Mouse (Mus musculus): ENCODE measurements around the gene Sh3rf1. TPM values are rescaled to one million over a fixed set of nuclear protein-coding genes. Genes with fewer than 3 reads are reported as not detected.

Sh3rf1 gene
- total RNA-seq, 2 experiments from 2014 or later = 0.14 to 1.8 TPM

- no peak for ATAC-seq (replicated peaks; ENCODE audit: low FRiP score, low TSS enrichment, poor library complexity, severe bottlenecking)
Observed at GRCm38 (mm10) chr8:61279030-61279429, 55.4 kb downstream of the Sh3rf1 start.

DNA sequence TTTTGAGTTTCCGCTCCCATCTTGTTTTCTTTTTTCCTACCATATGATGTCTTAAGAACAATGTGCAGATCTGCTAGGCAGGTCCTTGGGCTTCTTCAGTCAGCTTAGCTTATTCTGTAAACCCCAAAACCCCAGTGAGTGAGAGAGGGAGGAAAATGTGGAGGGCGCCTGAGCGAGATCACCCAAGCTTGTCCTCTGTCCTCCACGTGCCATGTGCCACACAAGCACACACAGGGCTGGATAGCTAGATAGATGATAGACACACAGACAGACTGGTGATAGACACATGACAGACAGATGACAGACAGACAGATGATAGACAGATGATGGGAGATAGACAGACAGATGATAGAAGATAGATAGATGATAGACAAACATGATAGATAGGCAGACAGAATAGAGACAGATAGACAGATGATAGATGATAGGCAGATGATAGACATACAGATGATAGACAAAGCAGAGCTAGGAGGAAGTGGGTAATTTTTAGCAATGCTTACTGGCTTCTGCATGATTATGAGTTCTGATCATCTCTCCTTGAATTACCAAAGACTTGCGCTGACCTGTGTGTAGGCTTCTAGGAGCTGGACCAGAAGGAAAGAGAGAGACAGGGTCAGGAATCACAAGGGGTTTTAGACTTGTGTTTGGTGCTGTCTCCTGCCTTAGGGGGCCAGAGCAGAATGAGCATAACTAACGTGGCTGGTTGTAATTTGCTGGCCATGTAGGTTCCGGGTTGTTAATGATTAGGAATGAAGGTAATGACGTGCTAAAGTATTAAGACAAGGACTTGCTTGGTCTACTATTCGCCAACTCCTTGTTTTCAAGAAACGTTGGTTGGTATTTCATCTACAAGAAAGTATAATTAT, 58.9 kb downstream of the Sh3rf1 start:
- ATAC-seq (replicated peaks; ENCODE audit: low FRiP score, low TSS enrichment, poor library complexity, severe bottlenecking) = no peak

DNA sequence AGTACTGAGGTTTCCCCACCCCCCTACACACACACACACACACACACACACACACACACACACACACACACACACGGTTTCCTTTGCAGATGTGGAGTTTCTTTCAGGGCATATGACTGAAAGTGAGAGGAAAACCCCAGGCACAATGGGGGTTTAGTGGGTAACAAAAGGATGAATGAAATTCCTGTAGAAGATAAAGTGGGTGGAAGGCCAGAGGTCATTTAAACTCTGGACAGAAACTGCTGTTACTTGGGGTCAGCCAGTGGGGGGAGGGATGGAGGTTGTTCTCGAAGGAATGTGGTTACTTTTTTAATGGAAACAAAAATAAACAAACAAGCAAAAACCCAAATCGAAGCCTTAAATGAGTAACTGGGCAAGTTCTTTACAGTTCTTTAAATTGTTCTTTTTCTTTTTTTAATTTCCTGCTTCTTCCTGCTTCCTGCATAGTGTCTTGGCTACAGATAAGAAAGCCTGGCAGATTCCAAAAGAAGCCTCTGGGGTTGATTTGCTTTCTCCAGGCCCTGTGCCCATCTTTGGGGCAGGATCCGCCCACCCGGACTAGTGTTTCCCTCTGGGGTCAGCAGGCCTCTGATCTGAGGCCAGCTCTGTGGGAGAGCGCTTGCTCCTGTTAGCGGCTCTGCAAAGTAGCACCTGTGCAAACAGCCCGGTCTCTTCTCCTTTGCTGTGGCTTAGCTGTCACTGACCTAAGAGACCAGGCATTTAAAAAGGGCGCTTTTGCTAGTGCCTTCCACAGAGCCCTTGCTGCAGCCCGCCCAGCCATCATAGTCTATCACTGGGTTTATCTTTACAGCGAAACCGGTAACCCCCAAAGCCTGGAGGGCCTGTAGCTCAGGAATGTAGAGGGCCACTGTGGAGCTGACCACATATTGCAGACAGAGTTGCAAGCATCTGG, 59.8 kb downstream of the Sh3rf1 start:
- ATAC-seq (replicated peaks; ENCODE audit: low FRiP score, low TSS enrichment, poor library complexity, severe bottlenecking) = no peak

DNA sequence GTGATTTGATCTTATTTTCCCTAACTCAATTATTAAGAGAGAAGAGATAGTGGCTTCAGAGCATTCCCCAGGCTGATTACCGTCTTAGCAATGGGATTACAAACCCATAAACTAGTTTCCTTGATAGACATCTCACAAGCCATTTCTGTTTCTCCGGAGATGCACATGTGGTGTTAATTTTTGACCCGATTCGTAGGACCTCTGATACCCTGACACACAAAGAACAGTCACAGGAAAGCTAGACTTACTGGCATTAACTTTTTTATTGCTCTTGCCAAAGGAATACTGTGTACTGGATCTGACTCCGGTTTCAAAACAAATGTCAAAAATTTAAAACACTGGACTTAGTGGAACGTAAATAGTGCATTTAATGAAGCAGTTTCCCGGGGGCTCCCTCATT, 62.2 kb downstream of the Sh3rf1 start:
- ATAC-seq (replicated peaks; ENCODE audit: low FRiP score, low TSS enrichment, poor library complexity, severe bottlenecking) = no peak

- ATAC-seq (replicated peaks; ENCODE audit: low FRiP score, low TSS enrichment, poor library complexity, severe bottlenecking) = no peak
Observed at GRCm38 (mm10) chr8:61286394-61286793, 62.7 kb downstream of the Sh3rf1 start.

DNA sequence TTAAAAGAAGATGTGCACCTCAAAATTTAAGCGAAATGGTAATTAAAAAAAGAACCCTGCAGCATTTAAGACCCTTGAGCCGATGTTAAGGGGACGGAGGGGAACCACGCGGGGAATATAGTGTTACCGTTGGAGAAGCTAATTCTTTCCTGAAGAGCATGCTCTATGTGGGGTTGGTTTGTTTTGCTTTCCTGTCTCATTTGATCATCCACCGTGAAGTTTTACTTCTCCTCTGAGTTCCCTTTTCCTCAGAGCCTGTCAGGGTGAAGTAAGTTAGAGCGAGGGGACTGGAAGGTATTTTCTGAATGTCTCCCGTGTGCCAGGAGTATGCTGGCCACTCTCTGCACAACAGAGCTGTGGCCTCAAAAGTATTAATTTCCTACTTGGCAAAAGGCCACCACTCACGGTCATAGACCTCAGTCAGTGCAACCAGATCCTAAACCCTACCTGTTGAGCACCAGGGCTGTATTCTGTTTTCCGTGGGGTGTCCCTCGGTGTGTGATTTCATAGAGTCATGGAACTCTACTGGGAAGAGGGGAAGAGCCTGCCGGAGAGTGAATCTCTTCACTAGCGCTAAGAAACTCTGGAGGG, 63.2 kb downstream of the Sh3rf1 start:
- ATAC-seq (replicated peaks; ENCODE audit: low FRiP score, low TSS enrichment, poor library complexity, severe bottlenecking) = no peak

DNA sequence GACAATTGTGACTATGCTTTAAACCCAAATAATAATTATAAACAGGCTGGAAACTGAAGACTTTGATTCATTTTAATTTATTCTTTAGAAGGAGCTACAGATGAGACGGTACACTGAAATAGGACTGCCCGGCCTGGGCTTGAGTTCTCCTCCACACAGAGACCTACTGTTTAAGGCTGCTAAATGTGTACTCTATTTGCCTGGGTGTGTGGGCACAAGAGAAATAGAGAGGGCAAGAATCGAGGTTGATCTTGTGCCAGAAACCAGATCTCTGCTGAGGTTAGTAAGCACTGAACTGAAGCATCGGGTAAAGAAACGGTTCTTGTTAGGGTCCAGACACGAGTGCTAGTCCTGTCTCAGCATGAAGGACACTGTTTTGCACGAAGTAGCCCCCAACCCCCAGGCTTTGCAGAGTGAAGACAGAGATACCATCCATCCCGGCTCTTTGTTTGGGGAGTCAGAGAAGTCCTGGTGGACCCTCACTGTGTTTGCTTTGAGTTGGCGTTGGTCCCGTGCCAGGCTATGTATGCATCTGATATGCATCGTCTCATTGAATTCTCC, 64.4 kb downstream of the Sh3rf1 start:
- no peak for ATAC-seq (replicated peaks; ENCODE audit: low FRiP score, low TSS enrichment, poor library complexity, severe bottlenecking)

DNA sequence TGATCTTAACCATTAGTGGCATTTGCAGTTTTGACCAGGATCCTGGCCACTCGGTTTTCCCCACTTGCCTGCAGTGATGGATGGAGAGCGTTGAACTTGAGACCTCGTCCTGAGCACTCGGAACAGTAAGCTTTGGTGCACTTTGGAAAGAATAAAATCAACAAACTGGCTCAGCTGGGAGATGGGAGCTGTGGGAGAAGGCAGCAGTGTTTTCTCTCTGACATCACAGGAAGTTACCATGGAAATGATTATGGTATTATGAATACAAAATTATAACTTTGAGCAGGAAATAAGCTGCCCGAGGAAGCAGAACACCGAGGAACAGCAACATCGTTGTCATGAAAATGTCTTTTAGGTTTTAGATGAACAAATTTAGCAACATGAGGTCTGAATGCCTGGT, 65.0 kb downstream of the Sh3rf1 start:
- ATAC-seq (replicated peaks; ENCODE audit: low FRiP score, low TSS enrichment, poor library complexity, severe bottlenecking) = no peak

GRCm38 (mm10) chr8:61295040-61295439, 71.4 kb downstream of the Sh3rf1 start:
- no peak for ATAC-seq (replicated peaks; ENCODE audit: low FRiP score, low TSS enrichment, poor library complexity, severe bottlenecking)

DNA sequence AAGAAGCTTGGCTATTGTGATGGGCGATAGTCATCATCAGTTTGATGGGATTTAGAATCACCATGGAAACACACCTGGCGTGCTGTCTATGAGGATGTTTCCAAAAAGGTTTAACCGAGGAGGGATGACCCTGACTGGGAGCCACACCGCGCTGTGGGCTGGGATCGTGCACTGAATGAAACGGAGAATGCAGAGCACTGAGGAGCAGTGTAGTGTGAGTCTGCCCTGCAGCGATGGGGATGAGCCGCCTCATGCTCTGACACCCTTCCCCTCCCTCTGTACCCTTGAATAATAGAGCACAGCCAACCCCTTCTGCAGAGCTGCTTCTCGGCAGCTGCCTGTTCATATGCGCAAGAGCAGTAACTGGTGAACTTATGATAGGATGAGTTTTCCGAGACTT, 71.8 kb downstream of the Sh3rf1 start:
- ATAC-seq (replicated peaks; ENCODE audit: low FRiP score, low TSS enrichment, poor library complexity, severe bottlenecking) = no peak

- ATAC-seq (replicated peaks; ENCODE audit: low FRiP score, low TSS enrichment, poor library complexity, severe bottlenecking) = no peak
Observed at GRCm38 (mm10) chr8:61298828-61299227, 75.2 kb downstream of the Sh3rf1 start.

- no peak for ATAC-seq (replicated peaks; ENCODE audit: low FRiP score, low TSS enrichment, poor library complexity, severe bottlenecking)
Observed at GRCm38 (mm10) chr8:61301298-61302028, 77.8 kb downstream of the Sh3rf1 start.

DNA sequence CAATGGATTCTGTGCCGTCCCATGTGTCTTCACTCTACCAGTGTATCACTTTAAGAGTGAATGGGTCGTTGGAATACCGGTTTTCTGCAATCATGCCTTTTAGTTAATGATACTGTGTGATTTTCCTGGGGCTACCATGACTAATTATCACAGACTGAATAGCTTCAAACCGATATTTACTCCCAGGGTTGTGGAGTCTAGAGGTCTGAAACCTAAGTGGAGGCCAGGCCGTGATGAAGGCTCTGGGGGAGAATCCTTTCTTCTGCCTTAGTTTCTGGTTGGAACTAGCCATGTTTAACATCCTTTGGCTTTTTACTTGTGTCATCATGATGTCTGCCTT, 78.3 kb downstream of the Sh3rf1 start:
- no peak for ATAC-seq (replicated peaks; ENCODE audit: low FRiP score, low TSS enrichment, poor library complexity, severe bottlenecking)

GRCm38 (mm10) chr8:61305451-61306070, 81.9 kb downstream of the Sh3rf1 start:
- ATAC-seq (replicated peaks; ENCODE audit: low FRiP score, low TSS enrichment, poor library complexity, severe bottlenecking) = no peak

GRCm38 (mm10) chr8:61306501-61307112, 82.9 kb downstream of the Sh3rf1 start:
- ATAC-seq (replicated peaks; ENCODE audit: low FRiP score, low TSS enrichment, poor library complexity, severe bottlenecking) = no peak

DNA sequence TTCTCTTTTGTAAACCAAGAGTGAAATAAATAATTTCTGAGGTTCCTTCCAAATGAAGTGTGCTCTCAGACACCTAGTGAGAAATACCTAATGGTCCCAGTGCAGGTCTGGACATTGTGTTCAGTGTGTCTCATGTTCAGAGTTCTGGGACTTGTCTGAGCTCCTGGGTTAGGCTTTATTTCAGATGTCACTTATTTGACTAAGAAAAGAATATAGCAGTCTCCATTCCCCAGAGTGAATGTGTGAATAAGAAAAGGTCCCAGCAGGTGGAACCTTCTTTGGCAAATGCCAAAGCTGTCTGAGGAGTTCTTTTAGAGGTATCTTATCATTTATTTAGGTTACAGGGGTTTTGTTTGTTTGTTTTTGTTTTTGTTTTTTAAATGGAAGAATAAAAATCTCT, 85.2 kb downstream of the Sh3rf1 start:
- no peak for ATAC-seq (replicated peaks; ENCODE audit: low FRiP score, low TSS enrichment, poor library complexity, severe bottlenecking)

DNA sequence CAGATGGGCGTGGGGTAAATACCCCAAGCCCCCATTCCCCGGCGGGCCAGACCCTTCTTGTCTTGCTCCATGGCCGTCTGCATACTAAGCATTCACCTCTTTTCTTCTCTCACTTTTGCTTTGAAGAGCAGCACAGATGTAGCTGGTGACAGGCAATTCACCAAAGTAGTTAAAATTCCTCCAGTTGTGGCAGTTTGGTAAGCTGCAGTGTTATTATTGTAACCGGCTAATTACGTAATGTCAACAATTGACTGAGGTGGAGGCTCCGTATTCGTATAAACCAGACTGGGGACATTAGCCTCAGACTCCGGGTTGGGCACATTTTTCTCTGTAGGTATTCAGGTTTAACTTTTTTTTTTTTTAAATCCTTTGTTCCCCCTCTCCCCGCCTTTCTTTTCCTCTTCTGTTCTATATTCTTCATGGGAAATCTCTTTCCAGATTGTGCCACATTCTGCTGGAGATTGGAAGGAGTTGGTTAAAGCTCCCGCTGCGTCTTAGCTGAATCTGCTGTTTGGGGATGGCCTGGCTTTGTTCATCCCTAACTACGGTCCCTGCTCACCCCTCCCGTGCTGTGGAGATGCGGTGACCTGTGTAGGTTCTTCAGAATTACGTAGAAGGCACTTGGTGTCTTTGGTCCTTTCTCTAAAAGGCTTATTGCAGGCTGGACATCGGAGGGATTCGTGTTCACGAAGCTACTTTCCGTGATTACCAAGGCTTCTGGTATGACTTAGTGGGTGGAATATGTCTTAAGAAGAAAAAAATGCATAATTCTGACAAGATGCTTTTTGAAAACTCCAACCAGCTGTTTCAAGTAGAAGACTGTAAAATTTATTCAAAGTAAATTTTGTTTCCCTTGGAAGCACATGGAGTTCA, 86.1 kb downstream of the Sh3rf1 start:
- no peak for ATAC-seq (replicated peaks; ENCODE audit: low FRiP score, low TSS enrichment, poor library complexity, severe bottlenecking)

All from megakaryocyte-erythroid progenitor cell, adult 5-6 weeks (primary cell).